In genomic region chr3:95310968-95311882, GRCm38 (mm10) we compare ENCODE assay signal across 8 mouse cellular contexts. TPM values are rescaled to one million over a fixed set of nuclear protein-coding genes. Genes with fewer than 3 reads are reported as not detected.
DNase-seq lines count a peak whose midpoint lies in the region; ATAC-seq lines count a peak whose summit lies in the region.

No protein-coding gene starts in this region.

- no peaks in the 10 kb centered on the region for H3K27me3 ChIP-seq in embryonic facial prominence, embryonic 11.5 days (ENCODE audit: control insufficient read depth, insufficient read depth, low read length)
- no peaks in the 10 kb centered on the region for H3K27me3 ChIP-seq in liver, embryonic 16.5 days (ENCODE audit: control insufficient read depth, insufficient read depth, low read depth, low read length)

- H3K36me3 ChIP-seq in embryonic facial prominence, embryonic 11.5 days (replicated peaks; ENCODE audit: control insufficient read depth, insufficient read depth, low read depth, low read length), result no peaks in the 10 kb centered on the region
- no peaks in the 10 kb centered on the region for H3K36me3 ChIP-seq in liver, embryonic 16.5 days (ENCODE audit: control insufficient read depth, insufficient read depth)

- no peak overlapping the region for H3K4me2 ChIP-seq in embryonic facial prominence, embryonic 11.5 days (ENCODE audit: low read depth, low read length)
- peak overlapping the region; percentile 3; the same call in 1 of the 2 replicates for H3K4me2 ChIP-seq in liver, embryonic 16.5 days (ENCODE audit: low read depth, low read length)

- no peak for ATAC-seq in embryonic facial prominence, embryonic 11.5 days (replicated peaks; ENCODE audit: insufficient number of reproducible peaks, low FRiP score, low TSS enrichment, low read depth)
- ATAC-seq in liver, embryonic 16.5 days (ENCODE audit: low read depth), result no peak
- no peak for ATAC-seq in inflammation-experienced regulatory T-cells, adult 6 months

- peak; percentile 45 for DNase-seq in urinary bladder, postnatal 25 days (ENCODE audit: low spot score)
- no peak for DNase-seq in urinary bladder, postnatal 10 days (ENCODE audit: low spot score)
- DNase-seq in adrenal gland, postnatal 25 days, result peak; percentile 58
- peak; percentile 84 for DNase-seq in embryonic facial prominence, embryonic 11.5 days (ENCODE audit: low spot score)
- peak; percentile 81 for DNase-seq in kidney, postnatal 10 days
- peak; percentile 60 for DNase-seq in right cerebral cortex, adult 18-20 months

- no peak overlapping the region for H3K9ac ChIP-seq in embryonic facial prominence, embryonic 11.5 days (replicated peaks; ENCODE audit: low read length)
- H3K9ac ChIP-seq in liver, embryonic 16.5 days (ENCODE audit: low read depth, low read length), result no peak overlapping the region

- no peak overlapping the region for H3K27ac ChIP-seq in embryonic facial prominence, embryonic 11.5 days (replicated peaks; ENCODE audit: low read depth, low read length)
- peak overlapping the region; percentile 71 for H3K27ac ChIP-seq in liver, embryonic 16.5 days (ENCODE audit: low read length)

- no peaks in the 10 kb centered on the region for H3K4me1 ChIP-seq in embryonic facial prominence, embryonic 11.5 days (ENCODE audit: control insufficient read depth, insufficient read depth, low read length)
- H3K4me1 ChIP-seq in liver, embryonic 16.5 days (ENCODE audit: control insufficient read depth, low read depth, low read length), result peaks cover 46% of the 10 kb centered on the region

- 63% methylated on average over 9 of the region's 9 CpGs for WGBS in embryonic facial prominence, embryonic 11.5 days
- WGBS in liver, embryonic 16.5 days (ENCODE audit: insufficient replicate concordance), result 38% methylated on average over 9 of the region's 9 CpGs

- no peaks in the 10 kb centered on the region for H3K9me3 ChIP-seq in embryonic facial prominence, embryonic 11.5 days (replicated peaks; ENCODE audit: control insufficient read depth, low read length)
- no peaks in the 10 kb centered on the region for H3K9me3 ChIP-seq in liver, embryonic 16.5 days (replicated peaks; ENCODE audit: control insufficient read depth, low read length)

- no peak overlapping the region for H3K4me3 ChIP-seq in embryonic facial prominence, embryonic 11.5 days (ENCODE audit: low read depth, low read length)
- H3K4me3 ChIP-seq in liver, embryonic 16.5 days (ENCODE audit: low read depth, low read length), result no peak overlapping the region

RNA-seq across cellular contexts. Expression of gene Cers2, which starts 3.4 kb away (rescaled TPM):
- 253 and 254 TPM in 2 replicates for total RNA-seq in adrenal gland, postnatal 25 days (2021)
- 117 and 118 TPM in 2 replicates for polyA plus RNA-seq in embryonic facial prominence, embryonic 11.5 days (2014; fragmentation: Nextera tagmentation; extraction: Ambion mirVana)
- polyA plus RNA-seq in liver, embryonic 16.5 days (2015; fragmentation: Nextera tagmentation; extraction: Ambion mirVana), result 111 and 117 TPM in 2 replicates
- 100 to 1,000 TPM; 151 to 215 (median 154) TPM for polyA plus RNA-seq in inflammation-experienced regulatory T-cells, adult 6 months (2017; shearing (Covaris generic))

RNA-seq across cellular contexts. Expression of gene Anxa9, which starts 4.2 kb away (rescaled TPM):
- 1.2 and 1.3 TPM in 2 replicates for total RNA-seq in adrenal gland, postnatal 25 days (2021)
- 1.5 and 1.9 TPM in 2 replicates for polyA plus RNA-seq in embryonic facial prominence, embryonic 11.5 days (2014; fragmentation: Nextera tagmentation; extraction: Ambion mirVana)
- polyA plus RNA-seq in liver, embryonic 16.5 days (2015; fragmentation: Nextera tagmentation; extraction: Ambion mirVana), result 2.2 and 2.5 TPM in 2 replicates
- under 1 TPM; 0.64 to 0.92 (median 0.91) TPM for polyA plus RNA-seq in inflammation-experienced regulatory T-cells, adult 6 months (2017; shearing (Covaris generic))

RNA-seq across cellular contexts. Expression of gene Prune1, which starts 29.3 kb away (rescaled TPM):
- 27.9 and 38.2 TPM in 2 replicates for total RNA-seq in adrenal gland, postnatal 25 days (2021)
- 25.9 and 28.2 TPM in 2 replicates for polyA plus RNA-seq in embryonic facial prominence, embryonic 11.5 days (2014; fragmentation: Nextera tagmentation; extraction: Ambion mirVana)
- 8.8 and 9.5 TPM in 2 replicates for polyA plus RNA-seq in liver, embryonic 16.5 days (2015; fragmentation: Nextera tagmentation; extraction: Ambion mirVana)
- polyA plus RNA-seq in inflammation-experienced regulatory T-cells, adult 6 months (2017; shearing (Covaris generic)), result 10 to 100 TPM in 1 of 3 experiments, 1 to 10 TPM in 2; 7.5 to 11.0 (median 8.8) TPM

RNA-seq across cellular contexts. Expression of gene Mindy1, which starts 30.1 kb away (rescaled TPM):
- total RNA-seq in adrenal gland, postnatal 25 days (2021), result 164 and 181 TPM in 2 replicates
- 45.7 and 46.8 TPM in 2 replicates for polyA plus RNA-seq in embryonic facial prominence, embryonic 11.5 days (2014; fragmentation: Nextera tagmentation; extraction: Ambion mirVana)
- polyA plus RNA-seq in liver, embryonic 16.5 days (2015; fragmentation: Nextera tagmentation; extraction: Ambion mirVana), result 21.5 and 23.2 TPM in 2 replicates
- polyA plus RNA-seq in inflammation-experienced regulatory T-cells, adult 6 months (2017; shearing (Covaris generic)), result 10 to 100 TPM; 17.8 to 18.5 (median 18.3) TPM

RNA-seq across cellular contexts. Expression of gene Setdb1, which starts 45.8 kb away (rescaled TPM):
- total RNA-seq in adrenal gland, postnatal 25 days (2021), result 33.8 and 35.0 TPM in 2 replicates
- polyA plus RNA-seq in embryonic facial prominence, embryonic 11.5 days (2014; fragmentation: Nextera tagmentation; extraction: Ambion mirVana), result 66.2 and 67.3 TPM in 2 replicates
- 12.2 and 13.0 TPM in 2 replicates for polyA plus RNA-seq in liver, embryonic 16.5 days (2015; fragmentation: Nextera tagmentation; extraction: Ambion mirVana)
- polyA plus RNA-seq in inflammation-experienced regulatory T-cells, adult 6 months (2017; shearing (Covaris generic)), result 10 to 100 TPM; 16.9 to 24.2 (median 18.5) TPM
